Mouse (Mus musculus) lung, adult 2 months (tissue): ENCODE data around the gene Nmbr.

Source experiments
- CTCF ChIP-seq: fragments of 200-500 bp; IDR thresholded peaks from 2 replicates; pipeline ENCODE4 v1.5.1; 2011; ENCODE audit warnings: mild to moderate bottlenecking, low read length, control low read depth; ENCODE audit not compliant: insufficient read depth
- POLR2A ChIP-seq: fragments of 200-500 bp; IDR thresholded peaks from 2 replicates; pipeline ENCODE4 v1.6.1; 2011; ENCODE audit warnings: low read depth, mild to moderate bottlenecking, control low read depth, low read length, borderline replicate concordance; ENCODE audit errors: extremely low read depth

DNA sequence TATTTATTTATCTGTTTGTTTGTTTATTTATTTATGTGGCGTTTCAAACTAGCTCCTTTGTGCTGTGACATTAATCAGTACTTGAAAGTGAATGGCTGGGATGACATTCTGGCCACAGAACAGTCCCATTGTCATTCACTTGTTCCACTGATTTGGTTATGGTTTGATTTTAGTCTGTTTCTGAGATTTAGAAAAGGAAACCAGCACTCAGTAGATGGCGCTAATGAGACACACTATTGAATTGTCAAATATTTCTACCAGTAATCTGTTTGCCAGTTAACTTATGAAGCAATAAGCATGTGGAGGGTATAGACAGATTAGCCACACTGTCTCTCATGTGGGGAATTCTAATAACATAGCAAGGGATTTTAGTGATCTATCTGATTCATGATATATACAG lies 28.9 kb downstream of the Nmbr start:
- TF ChIP-seq POLR2A (no peak), CTCF (no peak)
